Mouse (Mus musculus) forebrain, embryonic 12.5 days (tissue): ENCODE results near the gene Prss30. TPM values are rescaled to one million over a fixed set of nuclear protein-coding genes. Genes with fewer than 3 reads are reported as not detected.

Experiments used
- ATAC-seq: fragments of 200-750 bp; cut with Nextera tagmentation; 2 replicates; pipeline ENCODE4 v1.8.0; 2017; ENCODE audit warnings: moderate TSS enrichment; ENCODE audit not compliant: low FRiP score
- H3K27ac ChIP-seq: fragments of 300-500 bp; sonication (generic); 2 replicates; pipeline ENCODE4 v1.5.1; 2016; ENCODE audit warnings: mild to moderate bottlenecking
- H3K27me3 ChIP-seq: fragments of 300-500 bp; sonication (generic); 2 replicates; pipeline ENCODE4 v1.6.1; 2016; ENCODE audit warnings: mild to moderate bottlenecking
- H3K36me3 ChIP-seq: fragments of 300-500 bp; sonication (generic); replicated peaks from 2 replicates; pipeline ENCODE4 v1.6.1; 2016; ENCODE audit warnings: mild to moderate bottlenecking
- H3K4me1 ChIP-seq: fragments of 300-500 bp; sonication (generic); 2 replicates; pipeline ENCODE4 v1.6.1; 2016
- H3K4me2 ChIP-seq: fragments of 300-500 bp; sonication (generic); 2 replicates; pipeline ENCODE4 v1.6.1; 2016; ENCODE audit warnings: mild to moderate bottlenecking, moderate library complexity
- H3K4me3 ChIP-seq: fragments of 300-500 bp; sonication (generic); replicated peaks from 2 replicates; pipeline ENCODE4 v1.5.1; 2016; ENCODE audit warnings: mild to moderate bottlenecking
- H3K9ac ChIP-seq: fragments of 300-500 bp; sonication (generic); 2 replicates; pipeline ENCODE4 v1.6.1; 2016; ENCODE audit warnings: mild to moderate bottlenecking
- H3K9me3 ChIP-seq: fragments of 300-500 bp; sonication (generic); 2 replicates; pipeline ENCODE4 v1.6.1; 2016
- WGBS: fragments of 180-500 bp; shearing (Covaris S2); methylation state at CpG from one replicate; pipeline ENCODE4 v1.1.7; 2016; 5-methylcytosine and 5-hydroxymethylcytosine counted together
- polyA plus RNA-seq: library from polyadenylated mRNA; unstranded; fragments of >200 nt; fragmentation: Nextera tagmentation; extraction: Ambion mirVana; gene quantifications from 2 replicates; pipeline ENCODE4 v1.2.1, GENCODE M21; 2016

Prss30 gene
- polyA plus RNA-seq: not detected in 2 replicates

DNA sequence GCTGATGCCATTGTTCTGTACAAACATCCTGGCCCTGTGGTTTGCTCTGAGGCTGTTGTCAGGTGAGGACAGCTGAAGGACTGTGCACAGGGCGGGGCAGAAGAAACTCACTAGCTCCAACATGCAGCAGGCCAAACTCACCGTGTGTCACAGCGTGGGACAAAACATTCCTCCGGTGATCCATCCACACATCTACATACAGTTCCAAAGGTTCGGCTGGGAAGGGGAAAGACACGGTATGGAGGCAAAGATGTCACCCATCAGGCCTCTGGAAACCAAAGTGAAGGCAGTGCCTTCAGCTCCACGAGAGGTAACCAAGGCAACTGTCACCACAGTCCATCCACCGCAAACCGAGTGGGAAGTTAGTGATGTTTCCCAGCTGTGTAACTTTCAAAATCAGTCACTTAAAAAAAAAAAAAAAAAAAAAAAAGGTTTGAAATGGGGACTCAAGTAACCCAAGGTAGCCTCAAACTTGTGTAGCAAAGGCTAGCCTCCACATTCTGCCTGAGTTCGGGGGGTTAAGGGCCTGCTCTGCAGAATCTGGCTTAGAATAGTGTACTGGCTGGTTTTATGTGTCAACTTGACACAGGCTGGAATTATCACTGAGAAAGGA lies at the start of gene Prss30:
Gene Prss30, minus strand, starts transcription at position 270 of the 613 bp plus-strand sequence.
- no peak within 1 kb of the TSS for H3K4me3 ChIP-seq
- H3K36me3 ChIP-seq: no peaks in the 10 kb centered on the region
- peaks cover 4% of the 10 kb centered on the region; the same call in 1 of the 2 replicates for H3K4me1 ChIP-seq
- H3K9me3 ChIP-seq: no peaks in the 10 kb centered on the region
- 86% methylated on average over 10 of the region's 10 CpGs for WGBS
- no peak within 1 kb of the TSS for H3K4me2 ChIP-seq
- H3K27me3 ChIP-seq: no peaks in the 10 kb centered on the region
- H3K27ac ChIP-seq: no peak within 1 kb of the TSS
- H3K9ac ChIP-seq: no peak within 1 kb of the TSS
- ATAC-seq: no peak

DNA sequence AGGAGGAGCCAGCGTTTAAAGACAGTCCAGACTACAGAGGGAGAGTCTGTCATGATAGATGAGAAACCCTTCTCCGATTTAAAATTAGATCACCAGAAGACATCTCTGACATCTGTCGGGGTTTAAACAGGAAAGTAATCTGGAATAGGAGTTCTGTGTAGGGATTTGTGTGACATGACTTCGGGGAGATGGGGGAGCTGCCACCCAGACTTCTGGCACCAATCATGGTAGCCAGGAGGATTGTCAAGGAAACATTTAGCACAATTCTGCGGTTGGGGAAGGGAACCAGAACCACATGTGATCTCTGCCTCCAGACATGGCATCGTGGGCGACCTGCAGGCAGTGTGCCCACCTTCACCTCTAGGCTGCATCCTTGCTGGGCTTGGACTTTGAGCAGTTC lies 49.1 kb upstream of the Prss30 start:
- no peak for ATAC-seq
- no peak overlapping the region for H3K27ac ChIP-seq
- no peaks in the 10 kb centered on the region for H3K27me3 ChIP-seq
- H3K4me2 ChIP-seq: no peak overlapping the region
- 84% methylated on average over 7 of the region's 7 CpGs for WGBS
- no peaks in the 10 kb centered on the region for H3K36me3 ChIP-seq
- H3K4me3 ChIP-seq: no peak overlapping the region
- H3K9ac ChIP-seq: no peak overlapping the region
- no peaks in the 10 kb centered on the region for H3K9me3 ChIP-seq
- H3K4me1 ChIP-seq: no peaks in the 10 kb centered on the region

DNA sequence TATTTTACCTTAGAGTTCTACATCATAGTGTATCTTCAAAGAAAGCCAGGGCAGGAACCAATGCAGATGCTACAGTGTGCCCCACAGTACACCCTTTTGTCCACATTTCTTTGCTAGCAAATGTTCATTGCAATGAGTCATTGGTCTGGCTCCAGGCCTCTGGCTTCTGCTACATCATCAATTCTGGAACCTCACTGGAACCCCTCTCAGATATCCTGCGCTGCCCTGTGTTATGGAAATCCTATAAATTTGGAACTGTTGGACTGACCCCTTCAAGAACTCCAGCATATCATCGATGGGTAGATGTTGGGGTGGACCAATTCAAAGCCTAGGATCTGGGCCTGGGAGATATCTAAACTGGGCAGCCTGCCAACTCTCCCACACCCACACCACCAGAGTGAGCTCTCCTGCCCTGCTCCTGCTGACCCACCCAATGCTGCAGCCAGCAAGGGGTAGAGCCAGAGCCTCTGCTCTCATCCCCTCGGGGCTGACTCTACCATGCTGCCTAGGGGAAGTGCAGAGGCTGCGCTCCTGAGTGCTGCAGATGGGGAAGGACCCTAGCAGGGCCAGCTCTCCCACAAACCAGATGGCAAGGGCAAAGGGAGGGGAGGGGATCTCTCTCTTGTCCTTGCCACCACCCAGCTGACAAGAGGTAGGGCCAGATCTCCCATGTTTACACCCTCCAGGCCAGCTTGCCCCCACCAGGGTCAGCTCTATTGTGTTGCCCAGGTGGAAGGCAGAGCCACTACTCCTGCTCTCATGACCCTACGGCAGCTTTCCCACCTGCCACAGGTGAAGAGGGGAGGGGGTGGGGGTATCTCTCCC lies 41.2 kb upstream of the Prss30 start:
- H3K9ac ChIP-seq: no peak overlapping the region
- no peak overlapping the region for H3K27ac ChIP-seq
- no peaks in the 10 kb centered on the region for H3K27me3 ChIP-seq
- no peak for ATAC-seq
- H3K4me3 ChIP-seq: no peak overlapping the region
- no peaks in the 10 kb centered on the region for H3K4me1 ChIP-seq
- no peaks in the 10 kb centered on the region for H3K9me3 ChIP-seq
- no peaks in the 10 kb centered on the region for H3K36me3 ChIP-seq
- H3K4me2 ChIP-seq: no peak overlapping the region
- WGBS: 88% methylated on average over 5 of the region's 5 CpGs

DNA sequence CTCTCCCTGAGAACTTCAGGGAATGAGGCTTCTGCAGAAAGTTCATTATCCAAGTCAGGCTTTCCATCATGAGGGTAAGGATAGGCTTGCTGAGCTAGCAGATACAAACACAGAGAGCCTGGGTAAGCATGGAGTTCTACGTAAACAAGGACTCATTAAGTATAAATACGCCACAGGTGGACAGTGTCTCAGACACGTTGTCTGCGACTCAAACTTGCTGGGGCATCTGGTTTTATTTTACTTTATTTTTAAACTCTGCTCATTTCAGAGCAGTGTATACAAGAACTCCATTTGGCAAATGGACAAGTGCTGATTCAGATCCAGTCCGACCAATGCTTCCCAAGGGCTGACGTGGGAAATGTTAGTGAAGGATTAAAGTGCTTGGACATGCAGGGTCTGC lies 40.3 kb upstream of the Prss30 start:
- H3K9ac ChIP-seq: no peak overlapping the region
- H3K27me3 ChIP-seq: no peaks in the 10 kb centered on the region
- H3K36me3 ChIP-seq: no peaks in the 10 kb centered on the region
- 85% methylated on average over 6 of the region's 6 CpGs for WGBS
- no peaks in the 10 kb centered on the region for H3K4me1 ChIP-seq
- H3K4me2 ChIP-seq: no peak overlapping the region
- no peaks in the 10 kb centered on the region for H3K9me3 ChIP-seq
- no peak overlapping the region for H3K27ac ChIP-seq
- no peak for ATAC-seq
- no peak overlapping the region for H3K4me3 ChIP-seq

DNA sequence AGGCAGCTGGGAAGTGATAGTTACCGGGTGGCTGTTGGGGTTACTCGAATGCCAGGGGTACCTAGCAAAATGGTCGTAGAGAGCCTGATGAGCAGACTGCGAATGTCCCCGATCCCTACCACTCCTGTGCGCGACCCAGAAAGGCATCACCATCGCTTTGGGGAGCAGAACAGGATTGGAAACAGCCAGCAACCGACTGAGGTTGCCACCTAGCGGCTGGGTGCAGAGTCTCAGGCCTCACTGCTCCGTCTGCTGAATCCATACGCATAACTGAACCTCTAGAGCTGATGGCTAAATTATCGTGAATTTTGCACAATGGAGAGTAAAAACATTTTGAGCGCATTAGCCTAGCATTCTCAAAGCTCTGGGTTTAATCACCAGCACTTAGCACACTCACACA lies 35.4 kb upstream of the Prss30 start:
- Histone ChIP-seq H3K36me3 (no peaks in the 10 kb centered on the region), H3K27me3 (no peaks in the 10 kb centered on the region), H3K9me3 (no peaks in the 10 kb centered on the region), H3K9ac (no peak overlapping the region), H3K4me2 (no peak overlapping the region), H3K4me3 (no peak overlapping the region), H3K27ac (no peak overlapping the region), H3K4me1 (no peaks in the 10 kb centered on the region)
- WGBS: 23% methylated on average over 14 of the region's 14 CpGs
- ATAC-seq: no peak

DNA sequence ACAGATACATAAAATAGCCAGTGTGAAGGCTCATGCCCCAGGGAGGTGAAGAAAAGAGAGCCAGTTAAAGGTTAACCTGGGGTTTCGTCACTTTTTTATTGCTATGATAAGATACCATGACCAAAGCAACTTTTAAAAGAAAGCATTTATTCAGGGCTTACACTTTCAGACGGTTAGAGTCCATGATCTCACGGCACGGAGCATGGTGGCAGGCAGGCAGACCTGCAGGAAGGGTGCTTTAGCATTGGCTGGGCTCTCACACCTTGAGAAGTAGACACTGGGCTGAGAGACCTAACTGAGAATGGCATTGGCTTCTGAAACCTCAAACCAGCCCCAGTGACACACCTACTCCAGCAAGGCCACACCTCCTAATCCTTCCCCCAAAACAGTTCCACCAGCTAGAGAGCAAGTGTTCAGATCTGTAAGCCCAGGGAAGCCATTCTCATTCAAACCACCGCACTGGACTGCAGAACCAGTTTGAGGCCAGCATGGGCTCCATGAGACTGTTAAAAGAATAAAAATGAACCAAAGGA lies 34.1 kb upstream of the Prss30 start:
- H3K9me3 ChIP-seq: no peaks in the 10 kb centered on the region
- H3K4me2 ChIP-seq: no peak overlapping the region
- H3K27me3 ChIP-seq: no peaks in the 10 kb centered on the region
- no peaks in the 10 kb centered on the region for H3K4me1 ChIP-seq
- no peak for ATAC-seq
- H3K27ac ChIP-seq: no peak overlapping the region
- 92% methylated on average over 5 of the region's 5 CpGs for WGBS
- no peaks in the 10 kb centered on the region for H3K36me3 ChIP-seq
- no peak overlapping the region for H3K9ac ChIP-seq
- no peak overlapping the region for H3K4me3 ChIP-seq

DNA sequence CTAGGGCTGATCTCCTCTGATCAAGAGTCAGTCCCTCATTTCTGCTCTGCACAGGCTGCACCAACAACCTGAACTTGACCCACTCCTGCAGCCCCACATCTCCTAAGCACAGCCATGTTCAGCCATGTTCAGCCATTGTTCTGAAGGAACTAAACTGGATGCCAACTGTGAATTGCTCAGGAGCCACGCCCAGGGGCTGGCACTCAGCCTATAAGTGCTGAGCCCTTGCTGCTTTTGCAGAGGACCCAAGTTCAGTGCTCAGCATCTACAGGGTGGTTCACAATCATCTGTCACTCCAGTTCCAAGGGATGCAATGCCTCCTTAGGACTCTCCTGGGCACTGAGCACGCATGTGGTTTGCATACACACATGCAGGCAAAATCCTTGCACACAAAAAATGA lies 32.6 kb upstream of the Prss30 start:
- ATAC-seq: no peak
- Histone ChIP-seq H3K4me2 (no peak overlapping the region), H3K27me3 (no peaks in the 10 kb centered on the region), H3K9me3 (no peaks in the 10 kb centered on the region), H3K4me3 (no peak overlapping the region), H3K9ac (no peak overlapping the region), H3K4me1 (no peaks in the 10 kb centered on the region), H3K27ac (no peak overlapping the region), H3K36me3 (no peaks in the 10 kb centered on the region)
- 78% methylated on average over 2 of the region's 2 CpGs for WGBS

DNA sequence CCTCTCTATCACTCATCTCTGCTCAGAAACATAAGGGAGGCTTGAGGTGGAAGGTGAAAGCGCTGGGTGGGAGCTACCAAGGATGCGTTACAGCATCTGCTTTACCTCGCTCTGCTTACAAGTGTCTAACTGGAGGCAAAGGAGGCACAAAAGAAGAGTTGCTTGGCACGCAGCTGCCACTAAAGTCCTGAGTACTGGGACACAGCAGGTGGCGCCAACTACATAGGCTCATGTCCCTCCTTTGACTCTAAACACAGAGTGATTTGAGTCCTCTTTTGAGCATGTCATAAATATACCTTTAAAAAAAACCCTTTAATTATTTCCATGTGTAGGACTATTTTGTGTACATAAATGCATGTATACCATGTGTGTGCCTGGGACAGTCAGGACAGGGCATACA lies 29.3 kb upstream of the Prss30 start:
- H3K9ac ChIP-seq: no peak overlapping the region
- H3K4me2 ChIP-seq: no peak overlapping the region
- no peaks in the 10 kb centered on the region for H3K36me3 ChIP-seq
- no peak overlapping the region for H3K4me3 ChIP-seq
- ATAC-seq: no peak
- H3K4me1 ChIP-seq: no peaks in the 10 kb centered on the region
- no peak overlapping the region for H3K27ac ChIP-seq
- no peaks in the 10 kb centered on the region for H3K27me3 ChIP-seq
- no peaks in the 10 kb centered on the region for H3K9me3 ChIP-seq
- WGBS: 59% methylated on average over 5 of the region's 5 CpGs

DNA sequence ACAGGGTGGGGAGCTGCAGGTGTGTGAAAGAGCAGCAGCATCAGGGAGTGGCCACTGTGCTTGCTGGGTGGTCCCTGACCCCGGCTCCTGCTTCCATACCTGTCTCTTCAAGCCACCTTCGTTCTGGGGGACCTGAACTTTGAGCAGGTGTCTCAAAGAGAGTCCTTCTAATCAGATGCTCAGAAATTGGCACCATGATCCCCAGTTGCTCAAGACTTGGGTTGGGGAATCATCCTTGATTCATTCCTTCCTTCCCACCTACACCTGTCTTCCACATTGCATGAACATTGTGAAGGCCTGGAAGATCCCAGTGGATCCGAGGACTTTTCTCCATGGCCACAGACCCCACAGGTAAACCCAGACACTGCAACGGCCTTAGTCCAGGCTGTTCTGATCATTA lies 27.7 kb upstream of the Prss30 start:
- 78% methylated on average over 4 of the region's 4 CpGs for WGBS
- no peak overlapping the region for H3K4me2 ChIP-seq

DNA sequence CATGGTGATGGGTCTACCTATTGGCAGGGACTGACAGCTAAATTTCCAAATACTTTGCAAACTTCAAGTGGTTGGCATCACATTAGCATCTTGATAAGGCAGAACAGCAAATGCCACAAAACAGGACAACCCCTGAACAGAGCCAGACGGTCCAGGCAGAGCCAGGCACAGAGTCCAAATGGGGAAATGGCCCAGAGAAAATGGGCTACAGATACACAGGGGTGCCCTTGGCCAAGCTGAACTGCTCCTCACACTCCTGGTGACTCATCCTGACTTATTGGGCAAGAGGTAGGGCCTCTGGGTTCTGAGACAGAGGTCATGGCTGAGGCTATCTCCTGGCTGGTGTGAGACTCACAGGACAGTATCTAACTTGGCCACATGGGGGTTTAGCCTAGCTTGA lies 27.0 kb upstream of the Prss30 start:
- WGBS: 80% methylated on average over 1 of the region's 1 CpGs
- H3K4me3 ChIP-seq: no peak overlapping the region
- H3K36me3 ChIP-seq: no peaks in the 10 kb centered on the region
- H3K4me1 ChIP-seq: no peaks in the 10 kb centered on the region
- no peak for ATAC-seq
- no peak overlapping the region for H3K9ac ChIP-seq
- no peak overlapping the region for H3K4me2 ChIP-seq
- no peaks in the 10 kb centered on the region for H3K9me3 ChIP-seq
- H3K27me3 ChIP-seq: no peaks in the 10 kb centered on the region
- H3K27ac ChIP-seq: no peak overlapping the region

More for the DNA sequence above, 27.7 kb upstream of the Prss30 start:
- Histone ChIP-seq H3K27me3 (no peaks in the 10 kb centered on the region), H3K9ac (no peak overlapping the region), H3K4me3 (no peak overlapping the region), H3K9me3 (no peaks in the 10 kb centered on the region), H3K36me3 (no peaks in the 10 kb centered on the region), H3K27ac (no peak overlapping the region), H3K4me1 (no peaks in the 10 kb centered on the region)
- no peak for ATAC-seq

DNA sequence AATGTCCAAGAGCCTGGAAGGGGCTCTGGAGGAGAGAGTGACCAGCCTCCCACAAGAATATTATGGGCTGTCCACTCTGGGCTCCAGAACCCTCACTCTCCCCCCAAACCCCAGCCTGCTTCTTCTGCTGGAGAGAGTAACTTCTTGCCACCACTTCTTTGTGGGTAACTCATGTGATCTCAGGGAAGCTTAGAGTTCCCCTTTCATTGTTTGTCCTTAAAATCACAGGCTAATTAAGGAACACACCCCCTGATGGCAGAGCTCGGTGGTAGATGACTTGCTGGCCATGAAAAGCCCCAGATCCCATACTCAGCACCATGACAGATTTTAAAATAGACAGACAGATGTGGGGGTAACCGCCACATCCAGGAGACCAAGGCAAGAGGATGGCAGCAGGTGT lies 26.6 kb upstream of the Prss30 start:
- no peaks in the 10 kb centered on the region for H3K27me3 ChIP-seq
- H3K4me3 ChIP-seq: no peak overlapping the region
- H3K9me3 ChIP-seq: no peaks in the 10 kb centered on the region
- 46% methylated on average over 2 of the region's 2 CpGs for WGBS
- no peak overlapping the region for H3K4me2 ChIP-seq
- H3K27ac ChIP-seq: no peak overlapping the region
- ATAC-seq: no peak
- H3K4me1 ChIP-seq: no peaks in the 10 kb centered on the region
- no peak overlapping the region for H3K9ac ChIP-seq
- H3K36me3 ChIP-seq: no peaks in the 10 kb centered on the region

DNA sequence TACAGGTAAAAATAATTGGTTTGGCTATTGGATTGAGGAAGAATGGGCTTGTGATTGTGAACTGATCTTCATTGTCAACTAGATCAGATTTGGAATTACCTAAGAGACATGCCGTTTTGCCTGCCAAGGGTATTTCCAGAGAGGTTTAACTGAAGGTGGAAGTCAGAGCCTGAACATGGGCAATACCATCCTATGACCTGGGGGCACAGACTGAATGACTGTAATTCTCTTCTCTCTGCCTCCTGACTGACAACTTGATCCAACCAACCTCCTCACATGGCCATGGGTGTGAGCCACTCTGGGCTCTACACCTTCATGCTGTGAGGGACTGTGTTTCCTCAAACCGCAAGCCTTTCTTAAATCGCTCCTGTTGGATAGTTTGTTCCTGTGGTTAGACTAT lies 24.7 kb upstream of the Prss30 start:
- Histone ChIP-seq H3K4me3 (no peak overlapping the region), H3K4me2 (no peak overlapping the region), H3K27me3 (no peaks in the 10 kb centered on the region), H3K9ac (no peak overlapping the region), H3K4me1 (no peaks in the 10 kb centered on the region), H3K27ac (no peak overlapping the region), H3K9me3 (no peaks in the 10 kb centered on the region), H3K36me3 (no peaks in the 10 kb centered on the region)
- no peak for ATAC-seq
- 92% methylated on average over 3 of the region's 3 CpGs for WGBS
